ENCODE assay signal across 27 mouse cellular contexts in genomic region chr2:102712049-102712448, GRCm38 (mm10). TPM values are rescaled to one million over a fixed set of nuclear protein-coding genes. Genes with fewer than 3 reads are reported as not detected.
DNase-seq lines count a peak whose midpoint lies in the region; ATAC-seq and TF ChIP-seq lines count a peak whose summit lies in the region.
"Had no signal": no experiment of that assay in that cellular context is flagged by ENCODE, and none has a peak within 500 bp of the region (broad histone marks: within the 10 kb centered on the region; RNA-seq: fewer than 3 reads in every experiment).

No protein-coding gene starts in this region.

- no peaks in the 10 kb centered on the region for H3K79me2 ChIP-seq in liver, adult 2 months (ENCODE audit: control insufficient read depth, insufficient read depth, low read length)

- no peaks in the 10 kb centered on the region for H3K9me3 ChIP-seq in liver, postnatal 0 days (ENCODE audit: low read length)
- no peaks in the 10 kb centered on the region for H3K9me3 ChIP-seq in lung, embryonic 16.5 days (ENCODE audit: control insufficient read depth, low read length)
- H3K9me3 ChIP-seq in stomach, postnatal 0 days (ENCODE audit: control insufficient read depth, low read length), result no peaks in the 10 kb centered on the region
- H3K9me3 ChIP-seq: embryonic facial prominence, embryonic 13.5 days; embryonic facial prominence, embryonic 15.5 days; forebrain, embryonic 10.5 days; forebrain, embryonic 12.5 days had no signal

- WGBS in liver, adult 2 months, result 58% methylated on average over 4 of the region's 4 CpGs
- 59% methylated on average over 4 of the region's 4 CpGs for WGBS in liver, postnatal 0 days (ENCODE audit: insufficient replicate concordance)
- WGBS in lung, embryonic 16.5 days, result 35% methylated on average over 4 of the region's 4 CpGs
- 55% methylated on average over 4 of the region's 4 CpGs for WGBS in stomach, postnatal 0 days

- peak overlapping the region; percentile 17; the same call in 1 of the 2 replicates for H3K27ac ChIP-seq in liver, adult 2 months (replicated peaks; ENCODE audit: insufficient read depth, low read depth, low read length)
- no peak overlapping the region for H3K27ac ChIP-seq in liver, postnatal 0 days (ENCODE audit: low read depth)
- no peak overlapping the region for H3K27ac ChIP-seq in lung, embryonic 16.5 days (ENCODE audit: low read length)
- H3K27ac ChIP-seq in stomach, postnatal 0 days (replicated peaks), result 0 out of 2 replicates have a peak overlapping the region, but pooled peaks have one; percentile 14
- H3K27ac ChIP-seq: embryonic facial prominence, embryonic 13.5 days; embryonic facial prominence, embryonic 15.5 days; forebrain, embryonic 10.5 days; forebrain, embryonic 12.5 days had no signal

- no peaks in the 10 kb centered on the region for H3K36me3 ChIP-seq in liver, adult 2 months (ENCODE audit: control insufficient read depth, insufficient read depth, low read length)
- no peaks in the 10 kb centered on the region for H3K36me3 ChIP-seq in liver, postnatal 0 days (replicated peaks; ENCODE audit: insufficient read depth, low read length)
- H3K36me3 ChIP-seq in lung, embryonic 16.5 days (ENCODE audit: control insufficient read depth, insufficient read depth, low read length), result no peaks in the 10 kb centered on the region
- H3K36me3 ChIP-seq in stomach, postnatal 0 days (ENCODE audit: control insufficient read depth, insufficient read depth, low read length), result no peaks in the 10 kb centered on the region
- H3K36me3 ChIP-seq: embryonic facial prominence, embryonic 13.5 days; embryonic facial prominence, embryonic 15.5 days; forebrain, embryonic 10.5 days; forebrain, embryonic 12.5 days had no signal

- no peak for TF ChIP-seq POLR2A in liver, adult 2 months (IDR thresholded peaks at IDR 0.05; ENCODE audit: extremely low read depth, insufficient read depth, low read length)

- no peak for ATAC-seq in liver, postnatal 0 days
- ATAC-seq in lung, embryonic 16.5 days (ENCODE audit: low read depth), result peak; percentile 77
- no peak for ATAC-seq in stomach, postnatal 0 days (ENCODE audit: low FRiP score, low TSS enrichment)
- ATAC-seq: forebrain, embryonic 14.5 days had no signal

- TF ChIP-seq CTCF in liver, adult 2 months (IDR thresholded peaks at IDR 0.05; ENCODE audit: low read depth, low read length), result no peak
- no peak for TF ChIP-seq CTCF in liver, postnatal 0 days (IDR thresholded peaks at IDR 0.05; ENCODE audit: low read depth)
- no peak for TF ChIP-seq CTCF in stomach, postnatal 0 days (IDR thresholded peaks at IDR 0.05; ENCODE audit: low read depth)

- peaks cover 8% of the 10 kb centered on the region for H3K27me3 ChIP-seq in liver, adult 2 months (ENCODE audit: control insufficient read depth, insufficient read depth, low read length)
- peaks cover 15% of the 10 kb centered on the region for H3K27me3 ChIP-seq in liver, postnatal 0 days (ENCODE audit: insufficient read depth, low read length)
- no peaks in the 10 kb centered on the region for H3K27me3 ChIP-seq in lung, embryonic 16.5 days (ENCODE audit: control insufficient read depth, insufficient read depth, low read depth, low read length)
- no peaks in the 10 kb centered on the region for H3K27me3 ChIP-seq in stomach, postnatal 0 days (ENCODE audit: control insufficient read depth, insufficient read depth, low read length)
- H3K27me3 ChIP-seq: embryonic facial prominence, embryonic 13.5 days; embryonic facial prominence, embryonic 15.5 days; forebrain, embryonic 12.5 days had no signal

- no peak for DNase-seq in liver, adult 2 months (ENCODE audit: extremely low read depth, low read depth, low spot score)
- DNase-seq in liver, postnatal 0 days, result no peak
- DNase-seq in lung, postnatal 4 days, result no peak
- peak; percentile 39 for DNase-seq in lung, postnatal 10 days
- no peak for DNase-seq in lung, adult 18-20 months
- no peak for DNase-seq in stomach, postnatal 0 days (ENCODE audit: low spot score)
- DNase-seq in left cerebral cortex, postnatal 10 days (ENCODE audit: extremely low spot score in 1 of 2, low spot score in 2 of 2), result no peak
- DNase-seq: adrenal gland, adult 2 months; adrenal gland, postnatal 10 days; adrenal gland, postnatal 25 days; cerebellum, adult 11 months; cerebellum, adult 18-20 months; cerebellum, adult 8-10 months; cerebellum, adult 9-11 months; cerebellum, postnatal 14 days; cerebellum, postnatal 36 days; embryo, embryonic 11 days had no signal

- no peak for TF ChIP-seq EP300 in liver, postnatal 0 days (IDR thresholded peaks at IDR 0.05; ENCODE audit: low read depth)
- no peak for TF ChIP-seq EP300 in stomach, postnatal 0 days (optimal IDR thresholded peaks at IDR 0.05)

- intact Hi-C loops in left cerebral cortex, postnatal 10 days (cut with DNase I), result no loop called here

- H3K9ac ChIP-seq in liver, adult 2 months (ENCODE audit: low read depth, low read length), result no peak overlapping the region
- H3K9ac ChIP-seq in liver, postnatal 0 days (replicated peaks), result no peak overlapping the region
- H3K9ac ChIP-seq in lung, embryonic 16.5 days (ENCODE audit: low read length), result no peak overlapping the region
- no peak overlapping the region for H3K9ac ChIP-seq in stomach, postnatal 0 days (ENCODE audit: low read length)
- H3K9ac ChIP-seq: embryonic facial prominence, embryonic 13.5 days; embryonic facial prominence, embryonic 15.5 days; forebrain, embryonic 12.5 days had no signal

- H3K4me2 ChIP-seq in liver, postnatal 0 days (ENCODE audit: low read depth, low read length), result no peak overlapping the region
- H3K4me2 ChIP-seq in lung, embryonic 16.5 days (ENCODE audit: low read depth, low read length), result no peak overlapping the region
- H3K4me2 ChIP-seq in stomach, postnatal 0 days (replicated peaks; ENCODE audit: low read depth), result no peak overlapping the region
- H3K4me2 ChIP-seq: embryonic facial prominence, embryonic 13.5 days; embryonic facial prominence, embryonic 15.5 days; forebrain, embryonic 12.5 days had no signal

- no peaks in the 10 kb centered on the region for H3K4me1 ChIP-seq in liver, adult 2 months (ENCODE audit: control insufficient read depth, insufficient read depth, low read length)
- H3K4me1 ChIP-seq in liver, postnatal 0 days (ENCODE audit: insufficient read depth), result no peaks in the 10 kb centered on the region
- H3K4me1 ChIP-seq in lung, embryonic 16.5 days (replicated peaks; ENCODE audit: control insufficient read depth, insufficient read depth, low read length), result no peaks in the 10 kb centered on the region
- H3K4me1 ChIP-seq in stomach, postnatal 0 days (replicated peaks; ENCODE audit: control insufficient read depth, insufficient read depth), result no peaks in the 10 kb centered on the region
- H3K4me1 ChIP-seq: embryonic facial prominence, embryonic 13.5 days; embryonic facial prominence, embryonic 15.5 days; forebrain, embryonic 10.5 days; forebrain, embryonic 12.5 days had no signal

- H3K4me3 ChIP-seq in liver, adult 2 months (ENCODE audit: insufficient read depth, low read depth, low read length), result no peak overlapping the region
- H3K4me3 ChIP-seq in liver, postnatal 0 days (ENCODE audit: low read depth, low read length), result no peak overlapping the region
- H3K4me3 ChIP-seq in lung, embryonic 16.5 days (ENCODE audit: low read length), result no peak overlapping the region
- H3K4me3 ChIP-seq in stomach, postnatal 0 days (ENCODE audit: low read depth, low read length), result no peak overlapping the region
- H3K4me3 ChIP-seq: embryonic facial prominence, embryonic 13.5 days; embryonic facial prominence, embryonic 15.5 days; erythroblast, embryonic 14.5 days; forebrain, embryonic 10.5 days; forebrain, embryonic 12.5 days had no signal

RNA-seq across cellular contexts. Expression of gene Slc1a2, which starts 53.6 kb away (rescaled TPM):
- 112 and 167 TPM in 2 replicates for total RNA-seq in liver, adult 2 months (2014; rRNA removed)
- 89.4 and 97.7 TPM in 2 replicates for polyA plus RNA-seq in liver, adult 2 months (2012; rRNA removed)
- 0.74 and 1.1 TPM in 2 replicates for polyA plus RNA-seq in liver, postnatal 0 days (2015; fragmentation: Nextera tagmentation; extraction: Ambion mirVana)
- 0.19 and 0.35 TPM in 2 replicates for polyA plus RNA-seq in lung, embryonic 16.5 days (2015; fragmentation: Nextera tagmentation; extraction: Ambion mirVana)
- 1.7 and 1.8 TPM in 2 replicates for polyA plus RNA-seq in stomach, postnatal 0 days (2015; fragmentation: Nextera tagmentation; extraction: Ambion mirVana)
- 1,000 to 10,000 TPM; 1,314 to 1,339 TPM for total RNA-seq in left cerebral cortex, postnatal 10 days (2021)
- total RNA-seq: common myeloid progenitor, adult 5-6 weeks; MEL had no signal
- polyA plus RNA-seq: C2C12; erythroblast, embryonic 14.5 days had no signal

Comparison
In these comparisons a context has a peak if more than half of its experiments do, and no peak if none do; other contexts are left out.
1. H3K27ac ChIP-seq: peak in liver, adult 2 months (single experiment) and stomach, postnatal 0 days (single experiment); none in liver, postnatal 0 days (single experiment) and lung, embryonic 16.5 days (single experiment).
2. RNA of gene Slc1a2, which starts 53.6 kb away (polyA plus RNA-seq): 89.4 to 97.7 TPM in liver, adult 2 months; 1.7 to 1.8 TPM in stomach, postnatal 0 days, 0.74 to 1.1 TPM in liver, postnatal 0 days and 0.19 to 0.35 TPM in lung, embryonic 16.5 days; every median in the first group is over 10 times any median in the second.